Mouse (Mus musculus) gastrocnemius, postnatal 36 days (tissue): Measurements from ENCODE around the gene Wdr1. TPM values are rescaled to one million over a fixed set of nuclear protein-coding genes. Genes with fewer than 3 reads are reported as not detected.
"Not testable (repeated sequence)": the region's sequence is repeated elsewhere in the genome, so short reads cannot be mapped to it uniquely, and the experiment has no call there.

ENCODE experiments used
- DNase-seq, 2 experiments: peaks; one replicate each; pipeline ENCODE4 v3.0.0; 2022
- intact Hi-C: fragments of 180-260 bp; cut with DNase I; formaldehyde crosslinking; loops from one replicate; pipeline ENCODE4 v1.15.1; 2025
- total RNA-seq, 2 experiments: library from RNA; stranded (reverse); gene quantifications; 2 replicates each; pipeline ENCODE4 v1.2.3; 2021

Gene Wdr1
- total RNA-seq, 2 experiments from 2014 or later, result 54.1 to 58.0 TPM

GRCm38 (mm10) chr5:38500043-38500442, 63.0 kb downstream of the Wdr1 start:
- DNase-seq, result no peak
- intact Hi-C loops, result no loop called here

DNA sequence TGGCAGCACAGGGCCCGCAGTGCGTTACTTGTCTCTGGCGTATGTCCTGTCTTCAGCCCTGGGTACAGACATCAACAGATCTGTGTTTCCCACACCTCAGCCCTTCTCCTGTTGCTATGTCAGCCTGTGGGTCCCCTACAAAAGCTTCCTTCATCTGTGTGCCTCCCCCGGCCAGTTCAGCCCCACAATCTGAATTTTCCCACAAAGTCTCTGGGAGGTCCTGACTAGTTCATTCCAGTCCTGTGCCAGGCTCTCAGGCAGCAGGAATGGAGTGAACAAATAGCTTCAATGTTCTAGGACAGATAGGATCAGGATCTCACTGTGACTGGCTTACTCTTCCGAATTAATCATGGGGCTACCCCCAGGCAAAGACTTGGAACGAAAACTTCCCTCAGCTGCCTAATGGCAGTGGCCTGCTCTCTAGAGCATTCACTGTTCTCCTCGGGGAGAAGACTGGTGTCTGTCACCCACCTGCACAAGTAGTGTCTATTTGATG, 63.7 kb downstream of the Wdr1 start:
- no peak for DNase-seq
- intact Hi-C loops, result no loop called here

- intact Hi-C loops, result no loop called here
- DNase-seq, result no peak
Measured at GRCm38 (mm10) chr5:38498479-38498878, 64.5 kb downstream of the Wdr1 start.

DNA sequence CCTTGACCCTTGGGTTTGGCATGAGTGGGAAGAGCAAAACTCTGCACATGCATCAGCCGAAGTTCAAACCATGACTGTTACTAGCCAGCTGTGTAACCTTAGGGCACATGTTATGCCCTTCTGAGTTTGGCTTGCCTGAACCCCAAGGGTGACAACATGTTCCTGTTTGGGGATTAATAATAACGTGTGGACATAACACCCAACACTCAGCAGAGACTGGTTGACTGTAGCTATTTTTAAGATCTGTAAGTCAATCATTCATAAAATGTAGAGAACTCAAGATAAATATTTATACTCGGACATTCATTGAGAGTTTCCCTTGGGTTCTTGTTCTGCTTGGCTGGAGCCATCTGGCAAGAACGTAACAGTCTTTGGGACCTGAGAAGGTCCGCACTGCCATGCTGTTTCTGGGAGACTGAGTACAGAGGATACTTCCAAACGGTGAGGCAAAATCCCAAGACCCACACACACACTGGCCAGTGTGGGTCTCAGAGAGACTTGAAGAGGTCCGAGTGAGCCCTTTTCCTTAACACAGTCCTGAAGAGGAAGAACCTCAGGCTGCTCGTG, 66.4 kb downstream of the Wdr1 start:
- DNase-seq, result no peak
- intact Hi-C loops, result no loop called here

GRCm38 (mm10) chr5:38493890-38494289, 69.1 kb downstream of the Wdr1 start:
- intact Hi-C loops, result no loop called here
- no peak for DNase-seq

- DNase-seq, result no peak
- intact Hi-C loops, result no loop called here
Measured at GRCm38 (mm10) chr5:38491763-38492162, 71.3 kb downstream of the Wdr1 start.

- intact Hi-C loops, result no loop called here
Measured at GRCm38 (mm10) chr5:38489739-38490138, 73.3 kb downstream of the Wdr1 start.

DNA sequence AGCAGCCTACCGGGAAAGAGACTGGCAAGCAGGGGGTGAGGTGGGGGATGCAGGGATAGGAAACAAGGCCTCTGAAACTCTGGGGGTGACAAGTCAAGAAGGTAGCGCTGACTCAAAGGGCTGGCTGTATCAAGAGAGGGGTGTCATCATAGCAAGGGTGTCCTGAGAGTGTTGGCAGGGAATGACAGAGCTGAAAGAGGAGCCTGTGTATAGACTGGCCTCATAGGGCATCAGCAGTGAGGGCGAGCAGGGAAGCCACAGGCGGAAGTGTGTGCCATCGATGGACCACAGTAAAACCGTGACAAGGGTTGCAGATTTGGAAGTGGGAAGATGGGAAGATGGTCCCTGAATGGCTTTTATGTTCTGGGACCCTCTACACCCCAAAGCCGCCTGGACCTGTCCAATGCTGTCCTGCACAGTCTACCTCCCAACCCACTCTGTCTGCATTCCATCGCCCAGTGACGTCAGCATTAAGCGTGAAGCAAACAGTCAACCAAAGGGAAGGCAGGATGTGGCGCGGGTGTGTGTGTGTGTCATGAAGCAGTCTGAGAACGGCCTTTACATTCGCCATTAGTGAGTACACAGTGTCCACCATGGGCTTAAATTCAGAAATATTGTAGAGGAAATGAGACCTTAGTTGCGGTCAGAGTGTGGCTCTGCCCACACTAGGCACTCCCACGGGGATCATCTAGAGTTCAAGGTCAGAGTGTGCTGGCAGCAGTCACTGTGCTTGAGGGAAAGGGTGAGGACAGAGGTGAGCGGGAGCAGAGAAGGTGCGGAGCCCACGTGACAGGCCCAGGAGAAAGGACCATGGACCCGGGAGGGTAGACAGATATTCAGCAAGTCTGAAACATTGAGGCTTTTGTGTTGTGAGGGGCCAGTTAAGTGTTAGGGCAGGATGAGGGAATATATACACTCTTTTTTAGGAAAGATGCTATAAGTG, 74.1 kb downstream of the Wdr1 start:
- intact Hi-C loops, result no loop called here
- no peak for DNase-seq

More at GRCm38 (mm10) chr5:38489739-38490138, 73.3 kb downstream of the Wdr1 start:
- no peak for DNase-seq

GRCm38 (mm10) chr5:38488026-38488425, 75.0 kb downstream of the Wdr1 start:
- intact Hi-C loops, result no loop called here
- DNase-seq, result no peak

GRCm38 (mm10) chr5:38487247-38487646, 75.8 kb downstream of the Wdr1 start:
- DNase-seq, result no peak
- intact Hi-C loops, result no loop called here

DNA sequence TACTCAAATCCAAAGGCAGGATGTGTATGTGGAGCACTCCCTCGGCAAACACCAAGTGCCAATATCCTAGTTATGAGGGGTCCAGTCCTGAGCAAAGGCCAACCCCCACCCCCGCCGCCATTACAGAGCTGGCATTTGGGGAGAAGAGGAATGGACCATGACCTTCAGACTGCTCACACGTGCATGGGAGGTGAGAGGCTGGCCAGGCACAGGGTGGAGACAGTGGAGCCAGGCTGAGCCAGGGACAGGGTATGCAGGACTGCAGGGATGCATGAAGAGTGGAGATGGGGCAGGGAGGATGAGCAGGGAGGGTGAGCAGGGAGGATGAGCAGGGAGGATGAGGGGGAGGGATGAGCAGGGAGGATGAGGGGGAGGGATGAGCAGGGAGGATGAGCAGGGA, 77.1 kb downstream of the Wdr1 start:
- no peak for DNase-seq
- intact Hi-C loops, result no loop called here

DNA sequence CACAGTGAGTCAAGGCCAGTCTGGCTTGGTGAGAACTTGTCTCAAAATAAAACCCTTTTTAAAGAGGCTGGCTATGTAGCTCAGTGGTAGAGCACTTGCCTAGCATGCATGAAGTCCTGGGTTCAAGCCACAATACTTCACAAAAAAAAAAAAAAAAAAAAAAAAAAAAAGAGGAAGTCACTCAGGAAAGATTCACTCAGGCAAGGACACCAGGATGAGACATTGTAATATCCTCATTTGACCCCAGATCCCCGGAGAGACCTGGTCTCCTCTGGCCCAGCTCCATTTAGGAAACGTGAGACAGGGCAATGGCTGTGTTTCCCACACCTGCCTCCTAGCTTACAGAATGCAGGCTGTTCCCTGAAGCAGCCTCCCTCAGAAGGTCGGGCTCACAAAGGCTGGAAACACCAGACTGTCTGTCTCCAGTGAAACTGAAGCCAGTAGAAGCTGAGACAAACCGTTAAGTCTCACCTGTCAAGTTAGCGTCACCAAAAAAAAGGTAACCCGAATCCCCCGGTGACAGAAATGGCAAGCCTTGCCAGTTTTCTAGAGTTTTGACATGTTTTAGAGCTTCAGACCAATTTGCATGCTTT, 79.4 kb downstream of the Wdr1 start:
- intact Hi-C loops, result no loop called here
- no peak for DNase-seq

DNA sequence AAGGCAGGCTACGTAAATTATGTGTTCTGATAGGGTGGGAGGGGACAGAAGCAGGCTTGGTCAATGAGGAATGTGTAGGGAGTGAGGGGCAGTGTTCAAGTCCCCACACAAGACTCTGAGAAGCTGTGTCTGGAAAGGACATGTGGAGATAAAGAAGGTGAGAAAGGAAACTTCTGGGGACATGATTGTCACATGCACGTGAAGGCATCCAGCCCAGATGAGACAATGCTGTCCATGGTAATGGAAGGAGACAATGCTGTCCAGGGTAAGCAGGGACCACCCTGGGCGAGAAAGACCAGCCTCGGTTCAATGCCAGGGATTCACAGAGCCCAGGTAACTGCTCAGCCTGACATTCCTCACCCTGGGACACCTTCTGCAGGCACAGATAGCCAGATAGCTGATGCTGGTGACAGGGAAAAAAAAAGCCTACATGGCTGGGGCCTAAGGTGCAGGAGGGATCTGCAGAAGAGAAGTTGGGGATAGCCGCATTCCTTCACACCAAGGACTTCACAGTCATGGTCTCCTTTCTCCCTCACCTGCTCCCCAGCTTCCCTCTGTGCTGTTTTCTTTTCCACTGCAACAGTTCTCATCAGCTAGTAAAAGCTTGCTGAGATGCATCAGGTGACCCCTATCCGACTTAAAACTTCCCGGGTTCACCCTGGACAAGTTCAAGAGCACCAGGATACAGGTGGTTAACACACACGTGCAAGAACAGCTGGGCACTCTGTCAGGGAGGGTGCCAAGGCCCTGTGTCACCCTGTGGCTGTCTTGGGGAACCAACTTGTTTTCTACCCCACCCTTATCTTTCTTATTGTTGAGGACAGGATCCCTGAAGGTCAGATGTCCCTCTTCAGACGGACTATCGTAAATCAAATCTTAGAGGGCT, 82.0 kb downstream of the Wdr1 start:
- intact Hi-C loops, result no loop called here
- DNase-seq, result no peak

- intact Hi-C loops, result no loop called here
Measured at GRCm38 (mm10) chr5:38479908-38480725, 82.9 kb downstream of the Wdr1 start.

DNA sequence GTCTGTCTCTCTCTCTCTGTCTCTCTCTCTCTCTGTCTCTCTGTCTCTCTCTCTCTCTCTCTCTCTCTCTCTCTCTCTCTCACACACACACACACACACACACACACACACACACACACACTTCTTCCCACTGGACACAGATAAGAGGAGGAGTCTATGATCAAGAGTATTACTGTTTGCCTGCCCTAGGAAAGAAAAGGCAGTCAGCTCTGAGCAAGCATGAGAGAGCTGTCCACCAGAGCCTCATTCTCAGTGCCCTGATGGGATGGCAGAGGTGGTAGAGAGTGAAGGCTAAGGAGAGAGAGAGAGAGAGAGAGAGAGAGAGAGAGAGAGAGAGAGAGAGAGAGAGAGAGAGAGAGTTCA, 83.5 kb downstream of the Wdr1 start:
- DNase-seq, intact Hi-C loops: not testable (repeated sequence)

More at GRCm38 (mm10) chr5:38479908-38480725, 82.9 kb downstream of the Wdr1 start:
- peak; percentile 24 to 25 for DNase-seq

DNA sequence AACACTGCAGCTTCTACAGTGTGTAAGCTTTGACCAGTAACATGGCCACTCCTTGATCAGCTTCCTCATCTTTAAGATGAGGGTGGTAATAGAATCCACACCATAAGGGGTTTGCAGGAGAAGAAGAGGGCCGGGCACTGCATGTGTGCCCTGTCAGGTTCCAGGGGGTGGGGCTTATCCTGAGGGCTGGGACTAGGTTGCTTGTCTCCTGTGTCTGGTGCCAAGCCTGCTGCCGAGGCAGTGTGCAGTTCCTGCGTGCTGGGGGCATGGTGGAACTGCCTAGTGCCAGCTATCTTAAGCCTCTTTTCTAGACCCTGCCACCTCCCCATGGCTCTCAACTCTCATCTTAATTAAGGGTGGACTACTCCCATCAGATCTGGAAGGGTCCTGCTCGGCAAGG, 84.0 kb downstream of the Wdr1 start:
- intact Hi-C loops, result no loop called here
- no peak for DNase-seq

GRCm38 (mm10) chr5:38477731-38478445, 85.1 kb downstream of the Wdr1 start:
- intact Hi-C loops, result no loop called here
- no peak for DNase-seq

GRCm38 (mm10) chr5:38476861-38477565, 86.0 kb downstream of the Wdr1 start:
- peak; percentile 37 to 44 for DNase-seq
- intact Hi-C loops, result no loop called here
